Mouse (Mus musculus) liver, adult 2 months (tissue): Measurements from ENCODE around the gene Mri1. TPM values are rescaled to one million over a fixed set of nuclear protein-coding genes. Genes with fewer than 3 reads are reported as not detected.

Source experiments
- DNase-seq: peaks from one replicate; pipeline ENCODE4 v3.0.0-alpha.2; 2011; ENCODE audit warnings: low read depth, low spot score; ENCODE audit errors: extremely low read depth
- H3K27ac ChIP-seq: fragments of 200-500 bp; replicated peaks from 2 replicates; pipeline ENCODE4 v1.5.1; 2012; ENCODE audit warnings: low read depth, mild to moderate bottlenecking, control low read depth, inconsistent platforms, low read length; ENCODE audit not compliant: insufficient read depth
- H3K27me3 ChIP-seq: fragments of 200-500 bp; 2 replicates; pipeline ENCODE4 v1.6.1; 2012; ENCODE audit warnings: mild to moderate bottlenecking, moderate library complexity, low read length, inconsistent platforms; ENCODE audit not compliant: control insufficient read depth, insufficient read depth
- H3K36me3 ChIP-seq: fragments of 200-500 bp; 2 replicates; pipeline ENCODE4 v1.6.1; 2012; ENCODE audit warnings: low read length, inconsistent platforms; ENCODE audit not compliant: control insufficient read depth, insufficient read depth
- H3K4me1 ChIP-seq: fragments of 200-500 bp; 2 replicates; pipeline ENCODE4 v1.6.1; 2011; ENCODE audit warnings: low read length; ENCODE audit not compliant: control insufficient read depth, insufficient read depth
- H3K4me3 ChIP-seq: fragments of 200-500 bp; 2 replicates; pipeline ENCODE4 v1.5.1; 2011; ENCODE audit warnings: low read depth, mild to moderate bottlenecking, control low read depth, low read length, moderate library complexity; ENCODE audit not compliant: insufficient read depth
- H3K79me2 ChIP-seq: fragments of 200-500 bp; 2 replicates; pipeline ENCODE4 v1.6.1; 2012; ENCODE audit warnings: inconsistent platforms, mild to moderate bottlenecking, low read length, moderate library complexity; ENCODE audit not compliant: control insufficient read depth, insufficient read depth
- H3K9ac ChIP-seq: fragments of 200-500 bp; 2 replicates; pipeline ENCODE4 v1.6.1; 2012; ENCODE audit warnings: low read depth, mild to moderate bottlenecking, control low read depth, inconsistent platforms, low read length
- CTCF ChIP-seq: fragments of 200-500 bp; IDR thresholded peaks from 2 replicates; pipeline ENCODE4 v1.5.1; 2011; ENCODE audit warnings: low read depth, low read length, control low read depth
- POLR2A ChIP-seq: fragments of 200-500 bp; IDR thresholded peaks from 2 replicates; pipeline ENCODE4 v1.6.1; 2011; ENCODE audit warnings: low read length, control low read depth; ENCODE audit not compliant: insufficient read depth; ENCODE audit errors: extremely low read depth
- WGBS: fragments of 180-500 bp; shearing (Covaris S2); methylation state at CpG from one replicate; pipeline ENCODE4 v1.1.7; 2018; 5-methylcytosine and 5-hydroxymethylcytosine counted together
- polyA plus RNA-seq: library from polyadenylated mRNA; depleted of rRNA; stranded (reverse); fragments of >200 nt; gene quantifications from 2 replicates; pipeline ENCODE4 v1.2.3, GENCODE M21; 2012
- total RNA-seq: library from RNA; depleted of rRNA; stranded (reverse); fragments of >200 nt; gene quantifications from 2 replicates; pipeline ENCODE4 v1.2.3, GENCODE M21; 2014

Gene Mri1
- total and polyA plus RNA-seq, 2 experiments: 17.1 to 75.7 TPM

GRCm38 (mm10) chr8:84236410-84236997, 20.6 kb downstream of the Mri1 start:
- peak overlapping the region; percentile 36; the same call in 1 of the 2 replicates for H3K27ac ChIP-seq
- DNase-seq: no peak
- H3K4me1 ChIP-seq: peaks cover 10% of the 10 kb centered on the region
- no peaks in the 10 kb centered on the region; the same call in 1 of the 2 replicates for H3K36me3 ChIP-seq
- H3K27me3 ChIP-seq: no peaks in the 10 kb centered on the region
- H3K79me2 ChIP-seq: no peaks in the 10 kb centered on the region; the same call in 1 of the 2 replicates
- H3K9ac ChIP-seq: peak overlapping the region; percentile 83
- peak overlapping the region; percentile 73 for H3K4me3 ChIP-seq
- WGBS: 1% methylated on average over 28 of the region's 30 CpGs
- TF ChIP-seq CTCF (no peak), POLR2A (no peak)

DNA sequence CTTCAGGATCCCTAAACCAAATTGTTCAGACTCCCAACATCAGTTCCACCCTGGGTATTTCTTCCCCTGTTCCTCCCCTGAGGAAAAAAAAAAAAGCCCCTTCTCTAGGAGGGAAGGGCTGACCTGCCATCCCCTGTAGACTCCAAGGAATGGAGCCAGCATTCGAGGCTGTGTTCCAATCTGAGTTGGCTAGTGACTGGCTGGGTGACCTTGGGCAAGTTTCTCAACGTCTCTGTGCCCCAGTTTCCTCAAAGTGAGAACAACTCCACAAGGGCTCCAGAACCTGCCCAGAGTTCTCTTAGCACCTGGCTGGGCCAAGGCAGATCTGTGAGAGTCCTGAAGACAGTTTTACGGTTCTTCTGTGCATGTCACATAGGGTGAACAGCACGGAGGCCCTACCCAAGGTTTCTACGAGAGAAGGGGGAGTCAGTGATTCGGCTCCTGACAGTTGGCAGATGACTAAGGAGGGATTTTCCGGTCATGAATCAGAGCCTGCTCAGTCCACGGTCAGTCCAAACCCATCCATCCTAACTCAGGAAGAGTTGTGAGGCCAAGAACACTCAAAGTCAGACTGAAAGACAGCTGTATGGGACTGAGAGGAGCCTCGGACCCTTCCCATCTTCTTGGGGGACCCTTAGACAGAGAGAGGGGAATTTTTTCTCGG, 21.2 kb downstream of the Mri1 start:
- Histone ChIP-seq H3K4me3 (peak overlapping the region; percentile 73), H3K36me3 (no peaks in the 10 kb centered on the region; the same call in 1 of the 2 replicates), H3K27ac (0 out of 2 replicates have a peak overlapping the region, but pooled peaks have one; percentile 3), H3K4me1 (peaks cover 10% of the 10 kb centered on the region), H3K79me2 (no peaks in the 10 kb centered on the region; the same call in 1 of the 2 replicates), H3K27me3 (no peaks in the 10 kb centered on the region), H3K9ac (peak overlapping the region; percentile 83)
- WGBS: 7% methylated on average over 10 of the region's 10 CpGs
- no peak for TF ChIP-seq CTCF
- TF ChIP-seq POLR2A: no peak
- DNase-seq: peak; percentile 44

DNA sequence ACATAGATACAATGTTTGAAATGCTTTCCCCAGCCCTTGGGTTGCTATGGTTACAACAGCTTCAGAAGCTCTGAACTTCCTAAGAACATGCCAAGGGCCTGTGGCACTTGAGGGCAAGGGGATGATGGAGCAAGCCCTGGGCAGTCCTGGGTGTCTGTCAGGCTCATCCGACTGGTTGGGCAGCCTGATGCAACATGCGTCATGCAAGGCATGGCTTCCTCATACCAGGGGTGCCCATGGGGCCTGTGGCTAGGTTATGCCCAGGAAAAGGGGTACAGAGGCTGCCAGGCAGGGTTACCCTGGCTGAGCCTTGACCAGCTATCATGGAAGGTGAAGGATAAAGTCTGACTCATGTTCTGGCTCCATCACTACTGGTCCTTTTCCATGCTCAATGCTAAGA, 24.1 kb downstream of the Mri1 start:
- no peaks in the 10 kb centered on the region; the same call in 1 of the 2 replicates for H3K79me2 ChIP-seq
- H3K9ac ChIP-seq: no peak overlapping the region
- no peak for DNase-seq
- no peak overlapping the region for H3K4me3 ChIP-seq
- H3K27ac ChIP-seq: no peak overlapping the region
- H3K4me1 ChIP-seq: peaks cover 10% of the 10 kb centered on the region
- H3K36me3 ChIP-seq: peaks cover 10% of the 10 kb centered on the region
- TF ChIP-seq CTCF: no peak
- no peak for TF ChIP-seq POLR2A
- H3K27me3 ChIP-seq: no peaks in the 10 kb centered on the region
- 88% methylated on average over 2 of the region's 2 CpGs for WGBS

DNA sequence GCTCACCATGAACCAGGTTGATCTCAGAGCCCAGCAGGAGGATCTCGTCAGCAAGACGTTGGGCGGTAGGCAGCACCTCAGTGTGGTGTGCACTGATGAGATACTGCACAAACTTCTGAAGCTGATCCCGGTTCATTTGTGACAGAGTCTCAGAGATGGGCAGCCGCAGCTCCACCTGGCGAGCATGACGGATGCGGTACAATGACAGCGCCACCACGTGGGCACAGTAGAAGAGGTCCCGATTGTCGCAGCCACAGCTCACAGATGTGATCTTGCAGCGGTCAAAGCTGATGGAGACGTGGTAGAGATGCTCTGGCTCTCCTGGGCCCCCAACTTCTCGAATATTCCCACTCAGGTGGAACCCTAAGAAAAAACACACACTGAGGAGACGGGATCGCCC, 26.4 kb downstream of the Mri1 start:
- no peaks in the 10 kb centered on the region for H3K27me3 ChIP-seq
- peaks cover 19% of the 10 kb centered on the region for H3K36me3 ChIP-seq
- WGBS: 85% methylated on average over 17 of the region's 17 CpGs
- H3K9ac ChIP-seq: no peak overlapping the region
- TF ChIP-seq CTCF (no peak), POLR2A (no peak)
- H3K4me3 ChIP-seq: no peak overlapping the region
- H3K4me1 ChIP-seq: peaks cover 4% of the 10 kb centered on the region; the same call in 1 of the 2 replicates
- H3K27ac ChIP-seq: no peak overlapping the region
- DNase-seq: no peak
- no peaks in the 10 kb centered on the region; the same call in 1 of the 2 replicates for H3K79me2 ChIP-seq

DNA sequence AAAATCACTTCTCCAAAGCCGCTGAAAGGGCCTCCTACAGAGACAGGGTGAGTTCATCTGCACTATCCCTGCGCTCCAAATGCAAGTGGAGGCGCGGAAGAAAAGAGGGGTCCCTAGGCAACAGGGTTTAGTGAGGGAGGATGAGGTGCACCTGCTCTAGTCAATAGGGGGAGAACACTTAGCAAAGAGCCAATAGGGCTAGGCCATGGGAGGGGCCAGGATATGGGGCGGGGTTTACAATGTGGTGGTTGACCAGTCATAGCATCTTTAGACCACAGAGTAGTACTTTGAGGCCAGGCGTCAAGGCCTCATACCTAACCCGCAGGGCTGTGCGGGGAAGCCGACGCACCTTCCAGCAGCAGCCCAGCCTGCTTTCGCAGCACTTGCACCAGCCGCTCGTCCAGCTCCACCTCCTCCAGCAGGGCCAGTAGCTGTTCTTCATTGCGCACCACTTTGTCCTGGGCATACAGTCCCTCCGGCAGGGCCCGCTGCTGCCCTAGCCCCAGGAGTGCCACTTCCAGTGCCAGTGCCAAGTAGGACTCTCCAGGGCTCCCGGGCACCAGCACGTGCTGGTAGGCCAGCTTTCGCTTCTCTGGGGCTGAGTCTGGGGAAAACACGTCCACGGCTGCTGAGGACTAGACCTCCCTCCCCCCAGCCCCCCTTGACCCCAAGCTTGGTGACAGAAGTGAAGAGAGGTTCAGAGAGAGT, 33.6 kb downstream of the Mri1 start:
- no peak for DNase-seq
- TF ChIP-seq POLR2A (no peak), CTCF (no peak)
- Histone ChIP-seq H3K27ac (no peak overlapping the region), H3K9ac (no peak overlapping the region), H3K79me2 (no peaks in the 10 kb centered on the region), H3K27me3 (no peaks in the 10 kb centered on the region), H3K4me3 (no peak overlapping the region), H3K36me3 (peaks cover 27% of the 10 kb centered on the region), H3K4me1 (no peaks in the 10 kb centered on the region)
- WGBS: 94% methylated on average over 21 of the region's 21 CpGs
